Mouse (Mus musculus): ENCODE results near the gene Cd164l2. TPM values are rescaled to one million over a fixed set of nuclear protein-coding genes. Genes with fewer than 3 reads are reported as not detected.

Gene Cd164l2
- polyA plus RNA-seq, 1 experiment, result 0.22 TPM

Other genes starting within 250 kb of the Cd164l2 start
- not detected for gene Fgr, start 238.0 kb upstream of the Cd164l2 start, polyA plus RNA-seq (2012; fragmentation: generic; extraction: Trizol)
- gene Ahdc1, start 200.9 kb upstream of the Cd164l2 start, polyA plus RNA-seq (2012; fragmentation: generic; extraction: Trizol), result 58.2 TPM
- gene Wasf2, start 81.6 kb upstream of the Cd164l2 start, polyA plus RNA-seq (2012; fragmentation: generic; extraction: Trizol), result 62.0 TPM
- gene Gpr3, start 405 bp downstream of the Cd164l2 start, polyA plus RNA-seq (2012; fragmentation: generic; extraction: Trizol), result 0.40 TPM
- gene Map3k6, start 28.7 kb downstream of the Cd164l2 start, polyA plus RNA-seq (2012; fragmentation: generic; extraction: Trizol), result 4.6 TPM
- 3.4 TPM for gene Sytl1, start 51.0 kb downstream of the Cd164l2 start, polyA plus RNA-seq (2012; fragmentation: generic; extraction: Trizol)
- 66.9 TPM for gene Tmem222, start 65.7 kb downstream of the Cd164l2 start, polyA plus RNA-seq (2012; fragmentation: generic; extraction: Trizol)
- 53.1 TPM for gene Wdtc1, start 141.3 kb downstream of the Cd164l2 start, polyA plus RNA-seq (2012; fragmentation: generic; extraction: Trizol)
- gene Slc9a1, start 157.6 kb downstream of the Cd164l2 start, polyA plus RNA-seq (2012; fragmentation: generic; extraction: Trizol), result 23.3 TPM

Measured in myocyte (in vitro differentiated cells).